Mouse (Mus musculus) cerebellum, adult 11-12 months (tissue): ENCODE measurements around the gene Cd83.
A peak's percentile ranks its signal among the peaks of the same experiment; 100 is the strongest.

ENCODE experiments used
- DNase-seq: peaks from one replicate; pipeline ENCODE4 v3.0.0; 2022

Cd83 gene

GRCm38 (mm10) chr13:43807272-43807675, 22.7 kb downstream of the Cd83 start:
- no peak for DNase-seq

DNA sequence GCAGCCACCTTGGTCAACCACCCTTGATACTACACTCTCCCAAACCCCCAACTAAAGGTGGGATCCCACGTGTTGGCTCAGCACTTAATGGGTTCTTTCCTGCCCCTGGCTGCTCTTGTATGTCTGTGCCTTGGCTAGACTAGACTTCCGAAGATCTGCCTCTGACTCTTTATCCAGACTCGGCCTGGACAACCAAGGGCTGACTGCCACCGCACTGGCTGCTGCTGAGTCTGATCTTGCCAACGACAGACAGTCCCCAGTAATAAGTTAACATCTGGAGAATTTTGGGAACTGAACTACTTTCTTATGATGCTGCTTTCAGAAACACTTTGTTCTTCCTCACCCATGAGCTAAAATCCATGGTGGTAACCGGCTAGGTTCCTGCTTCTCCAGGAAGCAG, 26.0 kb downstream of the Cd83 start:
- DNase-seq, result no peak

DNA sequence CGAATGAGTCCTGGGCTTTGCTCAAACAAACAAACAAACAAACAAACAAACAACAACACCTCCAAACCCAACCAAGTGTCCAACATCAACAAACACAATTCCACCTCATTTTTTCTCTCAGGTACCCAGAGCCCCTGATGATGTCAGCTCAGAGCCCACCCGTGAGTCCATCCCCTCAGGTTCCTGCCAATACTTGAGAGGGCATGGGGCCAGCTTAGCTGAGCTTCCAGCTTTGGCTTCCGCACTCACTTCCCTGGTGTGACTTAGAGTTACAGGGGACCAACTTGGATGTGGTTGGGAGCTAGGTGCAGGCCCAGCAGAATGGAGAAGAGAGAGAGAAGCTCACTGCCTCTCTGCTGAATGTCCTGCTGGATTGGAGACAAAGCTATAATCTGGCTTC, 27.3 kb downstream of the Cd83 start:
- no peak for DNase-seq

DNA sequence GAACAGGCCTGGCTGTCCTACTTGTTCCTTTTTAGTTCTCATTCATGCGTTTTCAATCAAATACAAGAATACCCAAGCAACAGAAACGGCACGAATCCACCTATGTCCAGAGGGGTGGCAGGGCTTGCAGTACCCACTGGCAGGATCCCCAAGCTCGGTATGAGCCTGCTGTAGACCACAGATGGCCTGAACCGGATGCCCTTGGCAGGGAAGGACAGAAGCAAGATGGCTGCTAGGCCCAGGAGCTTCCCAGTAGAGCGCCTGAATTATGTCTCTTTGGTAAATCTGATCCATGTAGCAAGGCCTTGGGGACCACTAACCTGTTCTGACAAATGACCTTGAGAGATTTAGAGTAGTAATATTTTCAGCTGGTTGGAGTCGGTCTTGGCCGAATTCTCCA, 28.9 kb downstream of the Cd83 start:
- DNase-seq, result peak; percentile 80

DNA sequence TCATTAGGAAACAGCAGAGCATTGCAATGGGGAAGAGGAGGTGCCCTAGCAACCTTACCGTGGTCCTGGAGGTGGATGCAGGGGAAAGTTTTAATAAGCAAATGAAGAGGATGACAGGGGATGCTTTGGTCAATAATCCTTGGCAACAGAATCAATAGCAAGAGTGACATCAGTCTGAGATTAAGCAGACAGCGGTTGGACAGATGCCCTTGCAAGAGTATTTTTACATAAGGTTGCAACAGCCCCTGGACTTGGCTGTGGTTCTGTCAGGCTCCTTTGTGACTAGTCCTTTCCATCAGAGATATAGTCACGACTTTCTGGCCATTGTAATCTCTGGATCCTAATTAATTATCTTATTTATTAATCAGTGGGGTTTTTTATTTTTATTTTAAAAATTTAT, 32.9 kb downstream of the Cd83 start:
- no peak for DNase-seq

GRCm38 (mm10) chr13:43818307-43819019, 33.9 kb downstream of the Cd83 start:
- no peak for DNase-seq

GRCm38 (mm10) chr13:43819020-43819310, 34.4 kb downstream of the Cd83 start:
- DNase-seq, result no peak

DNA sequence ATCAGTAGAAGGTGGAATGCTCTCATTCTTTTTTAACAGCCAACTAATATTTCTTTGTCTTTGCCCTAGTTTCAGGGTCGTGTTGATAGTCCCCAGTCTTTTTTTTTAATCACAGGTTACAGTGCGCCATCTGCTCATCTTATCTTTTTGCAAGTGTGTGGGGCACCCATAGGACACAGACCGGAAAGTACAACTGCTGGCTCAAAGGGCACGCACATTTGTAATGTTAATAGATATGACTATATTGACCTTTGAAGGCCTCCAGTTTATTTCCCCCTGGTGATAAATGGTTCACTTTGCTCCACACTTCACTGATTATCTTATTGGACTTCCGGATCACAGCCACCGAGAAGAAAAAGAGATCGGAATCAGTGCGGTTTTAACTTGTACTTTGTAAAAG, 35.5 kb downstream of the Cd83 start:
- no peak for DNase-seq

DNA sequence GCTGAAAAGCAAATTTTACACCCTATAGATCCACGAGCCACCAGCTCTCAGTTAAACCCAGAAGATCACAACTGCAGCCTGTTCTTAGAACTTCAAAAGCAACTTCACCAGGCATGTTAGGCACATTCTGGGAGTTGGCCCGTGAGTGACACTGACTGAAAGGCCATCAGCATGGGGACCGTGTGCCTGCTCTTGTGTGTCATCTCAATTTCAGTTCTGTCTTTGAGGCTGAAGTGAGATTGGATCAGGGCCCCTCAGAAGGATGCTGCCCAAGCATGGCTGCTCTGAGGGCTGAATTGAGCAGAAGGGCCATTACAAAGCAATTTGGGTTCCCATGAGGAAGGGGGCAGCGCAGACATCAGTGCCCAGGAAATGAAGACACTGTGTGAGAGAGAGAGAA, 37.7 kb downstream of the Cd83 start:
- DNase-seq, result no peak

- DNase-seq, result no peak
Observed at GRCm38 (mm10) chr13:43828648-43829047, 44.1 kb downstream of the Cd83 start.

DNA sequence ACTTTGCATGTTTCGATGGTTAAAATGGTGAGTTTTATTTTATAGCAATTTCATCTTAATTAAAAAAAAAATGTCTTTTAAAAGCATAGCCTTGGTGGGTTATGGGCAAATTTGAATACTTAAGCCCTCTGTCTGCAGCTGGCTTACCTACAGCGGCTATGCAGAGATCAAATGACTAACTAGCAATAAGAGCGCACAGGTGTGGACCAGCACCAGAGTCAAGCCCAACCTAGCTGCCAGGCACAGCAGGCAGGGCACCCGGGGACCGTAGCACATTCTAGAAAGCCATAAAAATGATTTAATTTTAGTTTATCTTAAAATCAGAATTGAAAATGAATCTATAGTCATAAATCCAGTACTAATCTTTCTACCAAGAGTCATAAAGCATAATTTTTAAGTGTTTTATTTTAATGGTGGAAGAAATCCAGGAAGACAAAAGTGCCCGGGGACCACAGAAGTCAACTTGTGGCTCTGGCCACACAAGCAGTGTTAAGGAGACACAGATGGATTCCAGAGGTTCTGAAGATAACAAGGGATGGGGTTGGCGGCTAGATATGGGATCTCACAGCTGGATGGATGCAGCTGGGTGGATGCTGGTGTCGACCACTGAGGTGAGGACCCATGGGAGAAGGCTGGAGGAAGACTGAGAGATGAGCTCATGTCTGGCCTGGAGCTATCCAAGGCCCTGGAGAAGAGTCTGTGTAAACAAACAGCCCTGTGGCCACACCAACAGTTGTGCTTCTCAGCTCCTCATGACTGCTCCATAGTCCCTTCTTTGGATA, 46.5 kb downstream of the Cd83 start:
- DNase-seq, result no peak

DNA sequence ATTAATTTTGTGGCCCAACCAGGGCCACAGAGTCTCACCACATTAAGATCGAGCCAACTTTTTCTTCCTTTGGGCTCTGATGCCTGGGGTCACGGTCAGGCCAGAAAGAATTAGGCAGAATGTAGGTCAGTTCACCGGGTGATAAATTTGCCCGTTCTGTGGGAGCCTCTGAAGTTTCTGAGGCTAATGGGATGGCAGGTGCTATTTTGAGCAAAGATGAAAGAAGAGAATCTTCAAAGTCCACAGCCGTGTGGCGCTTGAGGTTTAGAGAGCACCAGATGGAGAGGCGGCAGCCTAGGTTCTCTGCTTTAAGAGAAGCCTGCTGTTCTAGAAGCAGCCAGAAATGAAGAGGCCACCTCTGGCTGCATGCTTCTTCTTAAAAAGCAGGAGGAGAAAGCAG, 48.2 kb downstream of the Cd83 start:
- no peak for DNase-seq

- DNase-seq, result no peak
Observed at GRCm38 (mm10) chr13:43836376-43836775, 51.8 kb downstream of the Cd83 start.

DNA sequence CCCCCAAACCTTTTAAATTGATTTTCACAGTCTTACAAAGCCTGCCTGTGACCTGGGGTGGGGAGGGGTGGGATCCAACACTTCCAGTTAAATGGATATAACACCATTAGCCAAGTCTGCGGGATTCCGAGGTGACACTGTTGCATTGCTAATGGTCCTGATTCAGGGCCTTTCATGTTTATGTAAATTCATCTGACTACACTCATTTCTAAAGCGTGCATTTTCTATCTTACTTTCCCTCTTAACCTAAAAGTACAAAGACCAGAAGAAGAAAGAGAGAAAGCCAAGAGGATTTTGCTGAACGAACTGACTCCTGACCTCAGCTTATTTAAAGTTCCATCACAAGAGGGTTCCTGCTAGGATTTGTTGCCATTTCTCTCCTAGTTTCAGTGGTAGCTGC, 53.2 kb downstream of the Cd83 start:
- no peak for DNase-seq

DNA sequence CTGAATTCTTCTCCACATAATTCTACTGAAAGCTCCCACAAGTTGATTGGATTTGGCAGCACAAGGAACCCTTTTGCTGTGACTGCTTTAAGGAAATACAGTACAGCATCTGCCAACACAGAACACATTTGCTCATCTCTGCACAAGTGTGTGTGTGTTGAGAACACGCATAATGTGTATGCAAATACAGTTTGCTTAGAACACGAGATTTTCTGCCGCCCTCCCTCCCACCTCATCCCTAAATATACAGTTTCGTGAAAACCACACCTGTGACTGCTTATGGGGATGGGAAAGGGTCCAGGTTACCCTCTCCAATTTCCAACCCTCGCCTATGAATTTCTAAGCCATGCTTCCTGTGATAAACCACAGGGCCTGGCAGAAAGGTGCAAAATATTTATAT, 60.6 kb downstream of the Cd83 start:
- no peak for DNase-seq

GRCm38 (mm10) chr13:43847186-43847585, 62.6 kb downstream of the Cd83 start:
- DNase-seq, result no peak

GRCm38 (mm10) chr13:43849816-43850215, 65.2 kb downstream of the Cd83 start:
- no peak for DNase-seq

DNA sequence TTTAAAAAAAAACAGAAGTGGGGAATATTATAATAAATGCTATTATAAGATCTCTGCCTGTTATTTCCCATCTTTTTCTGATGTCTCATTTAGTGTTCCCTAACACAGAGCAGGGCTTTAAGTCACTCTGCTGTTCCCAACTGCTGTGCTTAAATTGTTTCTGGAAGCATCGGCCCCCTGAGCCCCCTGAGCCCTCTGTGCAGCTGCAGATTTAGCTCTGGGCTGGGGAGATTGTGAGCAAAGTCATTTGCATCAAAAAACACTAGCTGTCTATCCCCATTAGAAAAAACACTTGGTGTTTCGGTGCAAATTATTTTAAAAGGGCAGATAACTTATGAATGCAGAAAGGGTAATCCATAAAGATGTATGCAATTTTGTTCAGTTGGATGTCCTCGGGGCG, 66.5 kb downstream of the Cd83 start:
- DNase-seq, result no peak
